Mouse (Mus musculus): ENCODE measurements around the gene Spopl. TPM values are rescaled to one million over a fixed set of nuclear protein-coding genes. Genes with fewer than 3 reads are reported as not detected.
"Not testable (repeated sequence)": the region's sequence is repeated elsewhere in the genome, so short reads cannot be mapped to it uniquely, and the experiment has no call there.

The Spopl gene
- 10 to 100 TPM in 1 of 2 experiments, 1 to 10 TPM in 1; 6.9 to 12.2 TPM for polyA plus RNA-seq (2017; shearing (Covaris generic))

DNA sequence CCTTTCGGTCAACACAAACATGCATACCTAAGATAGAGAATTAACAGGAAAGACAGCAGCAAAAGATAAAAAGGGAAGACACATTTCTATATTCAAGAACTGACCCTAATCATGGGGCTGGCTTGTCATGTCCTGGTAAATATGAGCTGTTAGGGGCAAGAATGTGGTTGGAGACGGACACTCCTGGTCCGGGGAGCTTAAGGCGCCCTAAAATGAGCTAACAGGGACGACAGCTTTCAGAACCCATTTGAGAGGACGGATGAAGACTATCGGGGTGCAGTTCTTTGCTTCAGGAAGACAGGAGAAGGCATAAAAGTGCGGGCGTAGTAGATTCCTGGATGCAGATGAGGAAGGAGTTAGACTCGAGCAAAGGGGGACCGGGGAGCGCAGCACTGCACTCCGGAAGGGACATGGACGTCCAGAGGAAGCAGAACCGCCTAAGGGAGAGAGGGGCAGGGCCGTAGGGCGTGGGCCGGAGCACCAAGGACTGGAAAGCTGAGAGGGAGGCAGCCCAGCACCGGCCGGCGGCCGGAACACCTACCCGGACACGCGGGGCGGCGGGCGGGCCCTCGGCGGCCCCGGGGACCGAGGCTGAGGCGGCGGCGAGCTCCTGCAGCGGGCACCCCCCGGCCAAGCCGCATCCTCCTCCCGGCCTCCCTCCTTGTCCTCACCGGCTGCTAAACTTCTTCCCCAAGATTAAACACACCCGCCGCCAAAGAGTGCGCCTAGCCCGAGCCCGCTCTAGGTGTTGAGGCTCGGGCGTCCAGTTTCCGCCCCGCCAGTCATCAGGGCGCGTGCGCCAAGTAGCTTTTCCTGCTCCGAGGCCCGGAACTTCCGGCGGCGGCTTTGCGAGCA is at the start of gene Spopl:
TSS of gene Spopl (minus strand) at position 805 of the 855 bp plus-strand sequence.
- peak; percentile 95 for ATAC-seq

GRCm38 (mm10) chr2:23620128-23620527 is 48.2 kb upstream of the Spopl start:
- no peak for ATAC-seq

GRCm38 (mm10) chr2:23617989-23618388 is 46.1 kb upstream of the Spopl start:
- ATAC-seq: no peak

DNA sequence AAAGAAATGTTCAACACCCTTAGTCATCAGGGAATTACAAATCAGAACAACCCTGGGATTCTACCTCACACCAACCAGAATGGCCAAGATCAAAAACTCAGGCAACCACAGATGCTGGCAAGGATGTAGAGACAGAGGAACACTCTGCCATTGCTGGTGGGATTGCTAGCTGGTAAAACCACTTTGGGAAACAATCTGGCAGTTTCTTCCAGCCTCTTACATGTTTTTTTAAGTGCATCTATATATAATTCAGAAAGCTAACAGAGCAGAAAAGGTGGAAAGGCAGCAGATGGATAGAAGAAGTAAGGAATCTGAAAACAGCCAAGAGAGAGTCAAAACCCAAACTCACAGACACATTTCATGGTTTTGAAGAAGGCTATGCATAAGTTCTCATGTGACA is 33.5 kb upstream of the Spopl start:
- ATAC-seq: no peak

GRCm38 (mm10) chr2:23588769-23589168 is 16.9 kb upstream of the Spopl start:
- no peak for ATAC-seq

GRCm38 (mm10) chr2:23572157-23572532 is 239 bp upstream of the Spopl start:
- not testable (repeated sequence) for ATAC-seq

DNA sequence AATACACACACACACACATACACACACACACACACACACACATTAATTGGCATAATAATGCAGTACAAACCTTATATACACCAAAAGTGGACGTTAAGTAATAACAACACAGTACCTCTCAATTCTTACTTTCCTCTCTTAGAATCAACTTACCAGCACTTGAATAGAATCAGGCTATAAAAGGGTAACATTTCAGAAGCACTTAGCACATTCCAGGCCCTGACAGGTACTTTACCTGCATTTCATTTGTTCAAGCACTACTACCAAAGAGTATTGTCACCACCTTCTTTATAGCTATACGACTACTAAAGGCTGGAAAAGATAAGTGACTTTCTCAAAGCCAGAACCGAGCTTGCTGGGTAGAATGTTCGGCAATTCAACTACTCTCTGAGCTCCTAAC is 1.3 kb downstream of the Spopl start:
- ATAC-seq: no peak

GRCm38 (mm10) chr2:23568775-23569174 is 3.1 kb downstream of the Spopl start:
- ATAC-seq: no peak

DNA sequence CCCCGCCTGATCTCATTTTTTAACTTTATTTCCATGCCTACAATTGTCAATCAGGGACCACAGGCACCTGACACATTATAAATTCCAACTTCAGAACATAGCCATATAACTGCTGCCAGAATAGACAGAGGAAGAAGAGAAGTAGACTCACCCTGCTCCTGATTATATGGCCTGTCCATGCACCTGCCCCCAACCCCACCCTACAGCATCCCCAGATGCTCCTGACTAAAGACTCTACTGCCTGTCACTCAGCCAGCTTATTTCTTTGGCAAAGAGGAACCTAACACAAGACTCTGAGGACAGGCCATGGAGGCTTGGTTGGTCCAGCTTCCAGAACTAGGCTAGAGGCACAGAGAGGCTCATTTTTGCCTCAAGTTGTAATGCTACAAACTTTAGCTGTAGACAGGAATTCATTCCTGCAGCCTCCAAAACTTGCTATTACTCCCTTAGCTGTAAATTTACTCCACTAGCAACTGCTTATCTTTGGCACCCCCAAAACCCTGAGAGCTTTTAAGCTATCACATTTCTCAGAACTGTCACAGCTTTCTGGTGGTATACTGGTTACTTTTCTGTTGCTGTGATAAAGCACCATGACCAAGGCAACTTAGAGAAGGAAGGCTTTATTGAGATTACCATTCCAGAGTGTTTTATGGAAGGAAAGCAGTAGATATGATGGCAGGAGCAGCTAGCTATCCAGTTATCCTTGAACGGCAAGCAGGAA is 6.7 kb downstream of the Spopl start:
- ATAC-seq: no peak

DNA sequence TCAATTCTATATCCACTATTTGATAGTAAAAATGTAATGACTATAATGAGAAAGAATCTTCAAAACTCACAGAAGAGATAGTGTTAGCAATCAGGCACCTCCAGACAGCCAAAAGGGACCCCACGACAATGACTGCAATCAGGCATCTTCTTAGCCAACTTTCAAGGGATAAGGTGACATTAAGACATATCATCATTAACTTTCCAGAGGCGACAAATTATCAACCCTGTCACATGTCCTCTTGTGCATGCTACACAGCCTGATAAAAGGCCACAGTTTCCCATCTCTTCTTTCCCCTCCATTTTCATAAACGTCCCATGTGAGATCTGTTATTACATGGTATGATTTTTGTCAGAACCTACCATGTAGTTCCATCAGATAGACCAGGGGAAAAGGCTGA is 9.0 kb downstream of the Spopl start:
- ATAC-seq: no peak

DNA sequence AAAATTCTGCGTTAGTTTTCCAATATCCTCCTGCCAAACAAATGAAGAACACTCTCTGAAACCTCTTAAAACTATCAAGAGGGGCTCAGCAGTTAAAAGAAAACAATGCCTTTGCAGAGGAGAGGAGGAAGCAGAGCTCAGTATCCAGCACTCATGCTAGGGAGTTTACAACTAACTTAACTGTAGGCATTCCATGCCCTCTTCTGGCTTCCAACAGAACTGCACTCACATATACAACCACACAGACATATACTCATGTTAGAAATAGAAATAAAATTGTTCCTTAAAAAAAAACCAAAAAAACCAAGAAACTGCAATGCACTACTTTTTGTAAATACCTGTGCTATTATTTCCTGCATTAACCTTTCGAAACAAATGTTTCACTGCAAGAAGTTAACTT is 12.7 kb downstream of the Spopl start:
- ATAC-seq: no peak

DNA sequence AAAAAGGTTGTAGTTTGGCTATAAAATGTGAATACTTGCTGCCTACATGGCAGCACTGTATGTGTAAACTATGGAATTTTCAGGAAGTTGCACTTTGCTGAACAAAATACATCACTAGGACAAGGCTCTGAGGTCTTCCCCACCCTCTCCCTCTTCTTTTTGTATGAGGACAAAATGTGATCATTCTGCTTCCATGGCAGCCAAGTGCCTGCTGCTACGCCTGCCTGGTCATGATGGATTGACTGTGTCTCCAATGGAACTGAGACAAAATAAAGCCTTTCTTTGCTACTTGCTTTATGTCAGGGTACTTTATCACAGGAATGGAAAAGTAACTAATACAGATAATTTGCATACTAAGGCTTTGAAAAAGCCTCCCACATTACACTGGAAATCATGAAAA is 20.7 kb downstream of the Spopl start:
- ATAC-seq: no peak

- ATAC-seq: no peak
Measured at GRCm38 (mm10) chr2:23547220-23547619, 24.7 kb downstream of the Spopl start.

DNA sequence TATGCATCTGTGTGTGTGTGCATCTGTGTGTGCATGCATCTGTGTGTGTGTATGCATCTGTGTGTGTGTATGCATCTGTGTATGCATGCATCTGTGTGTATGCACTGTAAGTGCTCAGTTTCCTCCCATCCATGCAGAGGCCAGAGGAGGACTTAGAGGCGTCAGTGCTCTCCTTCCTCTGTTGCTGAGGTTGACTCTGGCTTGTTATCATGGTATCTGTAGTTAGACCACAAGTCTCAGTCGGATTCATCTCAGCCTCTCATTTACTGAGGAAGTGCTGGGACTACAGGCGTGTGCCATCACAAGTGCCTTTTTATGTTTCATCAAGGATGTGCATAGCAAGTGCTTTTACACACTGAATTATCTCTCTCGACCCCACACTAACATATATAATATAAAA is 31.9 kb downstream of the Spopl start:
- ATAC-seq: no peak

DNA sequence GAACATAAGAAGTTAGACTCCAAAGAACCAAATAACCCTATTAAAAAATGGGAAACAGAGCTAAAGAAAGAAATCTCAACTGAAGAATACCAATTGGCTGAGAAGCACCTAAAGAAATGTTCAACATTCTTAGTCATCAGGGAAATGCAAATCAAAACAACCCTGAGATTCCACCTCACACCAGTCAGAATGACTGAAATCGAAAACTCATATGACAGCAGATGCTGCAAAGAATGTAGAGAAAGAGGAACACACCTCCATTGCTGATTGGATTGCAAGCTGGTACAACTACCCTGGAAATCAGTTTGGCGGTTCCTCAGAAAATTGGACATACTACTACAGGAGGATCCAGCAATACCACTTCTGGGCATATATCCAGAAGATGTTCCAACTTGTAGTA is 44.2 kb downstream of the Spopl start:
- not testable (repeated sequence) for ATAC-seq

DNA sequence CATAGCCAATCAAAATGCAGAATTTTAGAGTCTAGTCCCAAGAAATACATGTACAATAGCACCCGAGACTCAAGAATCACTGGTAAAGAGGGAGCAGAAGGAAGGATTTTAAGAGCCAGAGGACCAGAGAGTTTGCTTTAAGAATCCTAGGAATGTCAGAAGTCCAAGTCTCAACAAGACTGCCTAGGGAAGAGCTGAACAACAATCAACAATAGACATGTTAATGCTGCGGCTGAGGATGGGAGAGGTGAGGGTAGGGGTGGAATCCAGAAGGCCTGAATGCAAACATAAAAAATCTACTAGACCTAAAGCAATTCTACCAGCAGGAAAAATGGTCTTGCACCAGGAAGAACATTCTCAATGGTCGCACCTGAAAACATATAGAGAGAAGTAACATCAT is 66.8 kb downstream of the Spopl start:
- ATAC-seq: no peak

- ATAC-seq: no peak
Measured at GRCm38 (mm10) chr2:23481715-23482114, 90.2 kb downstream of the Spopl start.

DNA sequence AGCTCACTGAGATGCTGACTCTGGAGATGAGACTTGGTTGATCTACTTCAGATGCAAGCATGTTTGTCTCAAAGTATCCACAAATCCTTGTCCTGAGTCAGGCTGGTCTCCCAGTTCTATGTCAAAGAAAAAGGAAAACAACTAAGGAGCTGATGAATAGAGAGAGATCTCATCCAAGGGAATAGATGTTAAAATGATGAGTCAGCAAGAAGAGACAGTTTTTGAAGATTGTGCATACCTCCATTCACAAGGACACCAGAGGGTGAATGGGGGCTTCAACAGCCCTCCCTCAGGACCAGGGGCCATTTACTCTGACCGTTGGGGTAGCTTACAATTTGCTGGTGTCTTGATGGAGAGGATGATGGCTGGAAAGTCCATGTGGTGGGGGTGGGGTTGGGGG is 104.4 kb downstream of the Spopl start:
- no peak for ATAC-seq

DNA sequence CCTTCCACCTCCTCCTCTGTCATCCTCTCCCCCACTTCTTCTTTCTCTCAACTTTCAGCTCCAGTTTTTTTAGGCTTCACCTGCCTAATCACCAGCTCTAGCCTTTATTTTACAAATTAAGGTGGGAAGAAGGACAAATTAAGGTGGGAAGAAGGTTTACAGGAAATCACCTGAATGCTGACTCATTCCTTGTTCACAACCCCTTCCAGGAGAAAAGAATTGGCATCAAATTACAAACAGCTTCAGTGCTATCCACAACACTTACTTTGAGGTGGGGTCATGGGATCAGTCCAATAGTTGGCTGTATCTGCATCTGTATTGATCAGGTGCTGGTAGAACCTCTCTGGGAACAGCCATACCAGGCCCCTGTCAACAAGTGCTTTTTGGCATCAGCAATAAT is 114.5 kb downstream of the Spopl start:
- no peak for ATAC-seq
